Mouse (Mus musculus): Measurements from ENCODE around the gene Erbb4. TPM values are rescaled to one million over a fixed set of nuclear protein-coding genes. Genes with fewer than 3 reads are reported as not detected.

The Erbb4 gene
- total RNA-seq, 2 experiments from 2014 or later = 1.9 to 2.4 TPM

- DNase-seq = no peak
These were observed 1051.4 kb downstream of the Erbb4 start for GRCm38 (mm10) chr1:68056494-68056893.

GRCm38 (mm10) chr1:68054715-68055114 is 1053.1 kb downstream of the Erbb4 start:
- no peak for DNase-seq

GRCm38 (mm10) chr1:68049856-68050255 is 1058.0 kb downstream of the Erbb4 start:
- DNase-seq = no peak

- no peak for DNase-seq
These were observed 1060.7 kb downstream of the Erbb4 start for GRCm38 (mm10) chr1:68047139-68047538.

- DNase-seq = no peak
These were observed 1061.3 kb downstream of the Erbb4 start for GRCm38 (mm10) chr1:68046551-68046970.

GRCm38 (mm10) chr1:68024086-68024940 is 1083.5 kb downstream of the Erbb4 start:
- no peak for DNase-seq

GRCm38 (mm10) chr1:68020020-68020419 is 1087.8 kb downstream of the Erbb4 start:
- no peak for DNase-seq

GRCm38 (mm10) chr1:68019618-68020017 is 1088.2 kb downstream of the Erbb4 start:
- DNase-seq = no peak
